Mouse (Mus musculus) forebrain, postnatal 0 days (tissue): ENCODE results near the gene Plekhm1. TPM values are rescaled to one million over a fixed set of nuclear protein-coding genes. Genes with fewer than 3 reads are reported as not detected.

Experiments
- ATAC-seq: fragments of 200-750 bp; cut with Nextera tagmentation; 2 replicates; pipeline ENCODE4 v1.8.0; 2017; ENCODE audit warnings: mild to moderate bottlenecking, moderate library complexity
- DNase-seq: peaks from one replicate; pipeline ENCODE4 v3.0.0-alpha.2; 2015
- H3K27ac ChIP-seq: fragments of 300-500 bp; sonication (generic); 2 replicates; pipeline ENCODE4 v1.5.1; 2014; ENCODE audit warnings: low read depth, mild to moderate bottlenecking, antibody characterized with exemption, low read length, moderate library complexity, mixed read lengths
- H3K27me3 ChIP-seq: fragments of 300-500 bp; sonication (generic); 2 replicates; pipeline ENCODE4 v1.6.1; 2014; ENCODE audit warnings: mild to moderate bottlenecking, low read length, mixed read lengths; ENCODE audit not compliant: insufficient read depth
- H3K36me3 ChIP-seq: fragments of 300-500 bp; sonication (generic); 2 replicates; pipeline ENCODE4 v1.6.1; 2014; ENCODE audit warnings: mild to moderate bottlenecking, moderate library complexity; ENCODE audit not compliant: insufficient read depth
- H3K4me1 ChIP-seq: fragments of 300-500 bp; sonication (generic); 2 replicates; pipeline ENCODE4 v1.6.1; 2014; ENCODE audit warnings: antibody characterized with exemption; ENCODE audit not compliant: insufficient read depth
- H3K4me2 ChIP-seq: fragments of 300-500 bp; sonication (generic); 2 replicates; pipeline ENCODE4 v1.6.1; 2014; ENCODE audit warnings: low read depth, mild to moderate bottlenecking, moderate library complexity
- H3K4me3 ChIP-seq: fragments of 300-500 bp; sonication (generic); 2 replicates; pipeline ENCODE4 v1.5.1; 2014; ENCODE audit warnings: low read depth, low read length, mixed read lengths
- H3K9ac ChIP-seq: fragments of 300-500 bp; sonication (generic); 2 replicates; pipeline ENCODE4 v1.6.1; 2014; ENCODE audit warnings: mild to moderate bottlenecking
- H3K9me3 ChIP-seq: fragments of 300-500 bp; sonication (generic); 2 replicates; pipeline ENCODE4 v1.6.1; 2016; ENCODE audit warnings: low read length
- CTCF ChIP-seq: sonication (generic); IDR thresholded peaks from 2 replicates; pipeline ENCODE4 v1.5.1; 2016; ENCODE audit warnings: antibody characterized with exemption, control low read depth, low read depth
- WGBS: fragments of 180-500 bp; shearing (Covaris S2); extraction: QIAGEN DNeasy Blood & Tissue Kit; methylation state at CpG from one replicate; pipeline ENCODE4 v1.1.7; 2014; 5-methylcytosine and 5-hydroxymethylcytosine counted together
- polyA plus RNA-seq: library from polyadenylated mRNA; unstranded; fragments of >200 nt; fragmentation: Nextera tagmentation; extraction: Ambion mirVana; gene quantifications from 2 replicates; pipeline ENCODE4 v1.2.1, GENCODE M21; 2015
- total RNA-seq: library from RNA; depleted of rRNA; stranded (reverse); fragments of >200 nt; gene quantifications from 2 replicates; pipeline ENCODE4 v1.2.3, GENCODE M21; 2014; rRNA removed

The Plekhm1 gene
- total and polyA plus RNA-seq, 2 experiments from 2014 or later: 5.7 to 7.1 TPM

GRCm38 (mm10) chr11:103314736-103315374 is 97.6 kb downstream of the Plekhm1 start:
- Histone ChIP-seq H3K27ac (no peak overlapping the region), H3K4me2 (no peak overlapping the region), H3K4me1 (no peaks in the 10 kb centered on the region), H3K9me3 (no peaks in the 10 kb centered on the region), H3K9ac (no peak overlapping the region), H3K27me3 (peaks cover 3% of the 10 kb centered on the region; the same call in 1 of the 2 replicates), H3K4me3 (no peak overlapping the region), H3K36me3 (no peaks in the 10 kb centered on the region)
- DNase-seq (no peak), ATAC-seq (no peak)
- WGBS: 78% methylated on average over 10 of the region's 10 CpGs
- TF ChIP-seq CTCF: no peak

Other genes starting within 250 kb of the Plekhm1 start
- gene Fmnl1, start 241.6 kb downstream of the Plekhm1 start, total RNA-seq: 6.5 and 9.4 TPM in 2 replicates
- 4.8 and 7.1 TPM in 2 replicates for gene Fmnl1, start 241.6 kb downstream of the Plekhm1 start, polyA plus RNA-seq
- 0.71 TPM in 1 of 2 replicates, not detected in the other for gene 1700023F06Rik, start 204.1 kb downstream of the Plekhm1 start, total RNA-seq
- 3.0 and 3.1 TPM in 2 replicates for gene 1700023F06Rik, start 204.1 kb downstream of the Plekhm1 start, polyA plus RNA-seq
- 0.57 and 0.62 TPM in 2 replicates for gene Spata32, start 194.3 kb downstream of the Plekhm1 start, total RNA-seq
- gene Spata32, start 194.3 kb downstream of the Plekhm1 start, polyA plus RNA-seq: 0.43 and 0.64 TPM in 2 replicates
- gene Map3k14, start 145.2 kb downstream of the Plekhm1 start, total RNA-seq: 3.2 and 5.8 TPM in 2 replicates
- 0.77 TPM in 2 replicates for gene Map3k14, start 145.2 kb downstream of the Plekhm1 start, polyA plus RNA-seq
- gene Arhgap27, start 49.0 kb downstream of the Plekhm1 start, total RNA-seq: 4.2 and 5.6 TPM in 2 replicates
- gene Arhgap27, start 49.0 kb downstream of the Plekhm1 start, polyA plus RNA-seq: 3.2 and 4.8 TPM in 2 replicates
- gene Lrrc37a, start 91.9 kb upstream of the Plekhm1 start, total RNA-seq: not detected in 2 replicates
- not detected in 2 replicates for gene Lrrc37a, start 91.9 kb upstream of the Plekhm1 start, polyA plus RNA-seq
- gene Gm884, start 208.5 kb upstream of the Plekhm1 start, total RNA-seq: not detected in 2 replicates
- not detected in 2 replicates for gene Gm884, start 208.5 kb upstream of the Plekhm1 start, polyA plus RNA-seq
- gene Lyzl6, start 226.2 kb upstream of the Plekhm1 start, total RNA-seq: not detected in 2 replicates
- not detected in 2 replicates for gene Lyzl6, start 226.2 kb upstream of the Plekhm1 start, polyA plus RNA-seq
- 44.8 and 56.6 TPM in 2 replicates for gene Rprml, start 236.9 kb upstream of the Plekhm1 start, total RNA-seq
- 65.4 and 71.1 TPM in 2 replicates for gene Rprml, start 236.9 kb upstream of the Plekhm1 start, polyA plus RNA-seq